Mouse (Mus musculus): ENCODE results near the gene Vps8.

DNA sequence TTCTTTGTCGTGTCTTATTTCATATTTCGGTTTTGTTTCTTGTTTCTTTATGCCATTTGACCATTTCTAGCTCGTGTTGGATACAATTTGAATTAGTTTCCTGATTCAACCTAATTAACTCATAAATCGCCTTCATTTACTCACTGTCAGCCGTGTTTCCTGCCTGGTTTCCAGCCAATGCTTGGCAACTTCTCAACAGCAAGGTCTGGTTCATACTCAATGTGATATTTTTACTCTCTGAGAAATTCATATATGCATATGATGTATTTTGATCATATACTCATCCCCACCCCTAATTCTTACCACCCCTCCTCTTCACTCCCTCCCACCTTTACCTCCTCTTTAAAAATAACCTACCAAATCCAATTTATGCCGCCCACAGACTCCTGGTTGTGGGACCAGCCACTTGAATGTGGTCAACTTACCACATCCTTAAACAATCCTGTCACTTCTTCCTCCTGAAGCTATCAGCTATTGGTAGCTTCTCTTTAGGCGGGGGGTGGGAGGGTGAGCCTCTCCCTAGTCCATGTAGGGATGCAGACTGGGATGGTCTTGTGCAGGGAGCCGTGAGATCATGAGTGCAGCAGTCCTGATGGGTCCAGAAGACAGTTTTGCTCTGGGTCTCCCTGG, 184.2 kb downstream of the Vps8 start:
- TF ChIP-seq CTCF (IDR thresholded peaks at IDR 0.05; ENCODE audit: low read depth) (no peak), EP300 (IDR thresholded peaks at IDR 0.05; ENCODE audit: low read depth) (no peak)
